Mouse (Mus musculus) embryonic facial prominence, embryonic 15.5 days (tissue): ENCODE measurements around the gene Ythdc1. TPM values are rescaled to one million over a fixed set of nuclear protein-coding genes. Genes with fewer than 3 reads are reported as not detected.
"Not testable (repeated sequence)": the region's sequence is repeated elsewhere in the genome, so short reads cannot be mapped to it uniquely, and the experiment has no call there.

Experiments used
- ATAC-seq: fragments of 200-750 bp; cut with Nextera tagmentation; 2 replicates; pipeline ENCODE4 v1.8.0; 2017; ENCODE audit warnings: low read depth, moderate TSS enrichment; ENCODE audit not compliant: insufficient number of reproducible peaks, low FRiP score, low TSS enrichment
- H3K27ac ChIP-seq: fragments of 300-500 bp; sonication (generic); replicated peaks from 2 replicates; pipeline ENCODE4 v1.5.1; 2015; ENCODE audit warnings: mild to moderate bottlenecking, inconsistent platforms
- H3K27me3 ChIP-seq: fragments of 300-500 bp; sonication (generic); 2 replicates; pipeline ENCODE4 v1.6.1; 2015; ENCODE audit warnings: inconsistent platforms
- H3K36me3 ChIP-seq: fragments of 300-500 bp; sonication (generic); 2 replicates; pipeline ENCODE4 v1.6.1; 2015; ENCODE audit warnings: mild to moderate bottlenecking, inconsistent platforms
- H3K4me1 ChIP-seq: fragments of 300-500 bp; sonication (generic); 2 replicates; pipeline ENCODE4 v1.6.1; 2015; ENCODE audit warnings: inconsistent platforms
- H3K4me2 ChIP-seq: fragments of 300-500 bp; sonication (generic); replicated peaks from 2 replicates; pipeline ENCODE4 v1.6.1; 2015; ENCODE audit warnings: mild to moderate bottlenecking, inconsistent platforms
- H3K4me3 ChIP-seq: fragments of 300-500 bp; sonication (generic); replicated peaks from 2 replicates; pipeline ENCODE4 v1.5.1; 2015; ENCODE audit warnings: mild to moderate bottlenecking, inconsistent platforms
- H3K9ac ChIP-seq: fragments of 300-500 bp; sonication (generic); 2 replicates; pipeline ENCODE4 v1.6.1; 2015; ENCODE audit warnings: inconsistent platforms
- H3K9me3 ChIP-seq: fragments of 300-500 bp; sonication (generic); replicated peaks from 2 replicates; pipeline ENCODE4 v1.6.1; 2016; ENCODE audit warnings: inconsistent platforms
- WGBS: fragments of 180-500 bp; shearing (Covaris S2); methylation state at CpG from one replicate; pipeline ENCODE4 v1.1.7; 2015; 5-methylcytosine and 5-hydroxymethylcytosine counted together
- polyA plus RNA-seq: library from polyadenylated mRNA; unstranded; fragments of >200 nt; fragmentation: Nextera tagmentation; extraction: Ambion mirVana; gene quantifications from 2 replicates; pipeline ENCODE4 v1.2.1, GENCODE M21; 2015

Ythdc1 gene
- polyA plus RNA-seq, 1 experiment from 2014 or later, result 40.8 TPM

DNA sequence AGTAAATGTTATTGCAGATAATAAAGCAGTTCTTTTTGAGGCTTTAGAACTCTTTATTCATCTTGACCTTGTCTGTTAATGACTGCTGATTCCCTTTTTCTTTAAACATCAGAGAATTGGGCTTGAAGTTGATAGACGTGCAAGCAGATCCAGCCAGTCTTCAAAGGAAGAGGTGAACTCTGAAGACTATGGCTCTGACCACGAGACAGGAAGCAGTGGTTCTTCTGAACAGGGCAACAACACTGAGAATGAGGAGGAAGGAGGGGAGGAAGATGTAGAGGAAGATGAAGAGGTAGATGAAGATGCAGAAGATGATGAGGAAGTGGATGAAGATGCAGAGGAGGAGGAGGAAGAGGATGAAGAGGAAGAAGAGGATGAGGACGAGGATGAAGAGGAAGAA is 12.8 kb downstream of the Ythdc1 start:
- no peak overlapping the region for H3K27ac ChIP-seq
- no peak overlapping the region for H3K4me3 ChIP-seq
- H3K9me3 ChIP-seq, result no peaks in the 10 kb centered on the region
- H3K27me3 ChIP-seq, result no peaks in the 10 kb centered on the region
- no peak for ATAC-seq
- H3K36me3 ChIP-seq, result peaks cover 27% of the 10 kb centered on the region
- no peak overlapping the region for H3K9ac ChIP-seq
- WGBS, result 80% methylated on average over 3 of the region's 3 CpGs
- no peaks in the 10 kb centered on the region for H3K4me1 ChIP-seq
- no peak overlapping the region for H3K4me2 ChIP-seq

DNA sequence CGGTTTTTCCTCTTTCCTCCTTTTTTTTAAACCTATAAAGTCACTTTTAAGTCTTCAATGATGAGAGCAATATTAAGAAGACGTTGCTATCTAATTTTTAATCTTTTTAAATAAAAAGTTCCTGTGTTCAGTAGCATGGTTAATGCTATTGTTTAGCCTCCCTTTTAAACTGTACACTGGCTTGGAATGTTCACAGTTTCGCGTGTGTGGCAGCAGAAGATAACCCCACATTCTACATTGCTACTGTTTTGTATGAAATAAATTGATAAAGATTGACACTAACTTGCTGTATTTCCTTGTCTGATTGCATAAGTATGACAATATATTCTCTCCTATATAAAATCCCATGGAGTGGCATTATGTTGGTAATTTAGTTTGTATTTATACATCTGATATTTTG is 32.4 kb downstream of the Ythdc1 start:
- H3K9me3 ChIP-seq, H3K27ac ChIP-seq, H3K9ac ChIP-seq, H3K4me3 ChIP-seq, ATAC-seq, H3K4me1 ChIP-seq, H3K4me2 ChIP-seq, H3K27me3 ChIP-seq: not testable (repeated sequence)
- H3K36me3 ChIP-seq, result peaks cover 21% of the 10 kb centered on the region
- 93% methylated on average over 4 of the region's 4 CpGs for WGBS

DNA sequence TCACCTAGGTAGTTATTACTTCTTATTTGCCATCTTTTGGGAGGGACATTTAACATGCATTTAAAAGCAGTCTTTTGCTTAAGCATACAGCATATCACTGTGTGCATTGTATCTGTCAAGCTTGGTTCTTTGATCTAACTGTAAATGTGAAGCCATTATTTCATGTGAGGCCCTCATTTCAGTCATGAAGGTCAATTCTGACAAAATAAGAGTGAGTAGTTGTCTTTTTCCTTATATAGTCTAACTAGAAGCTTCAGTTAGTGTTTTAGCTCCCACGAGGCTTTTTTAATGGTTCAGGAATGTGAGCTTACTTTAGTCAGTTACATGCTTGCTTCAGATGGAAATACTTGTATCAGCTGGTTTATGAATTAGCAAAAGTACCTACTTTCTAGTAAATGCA is 34.1 kb downstream of the Ythdc1 start:
- no peaks in the 10 kb centered on the region for H3K27me3 ChIP-seq
- 65% methylated on average over 1 of the region's 1 CpGs for WGBS
- no peak overlapping the region for H3K4me2 ChIP-seq
- H3K9me3 ChIP-seq, result no peaks in the 10 kb centered on the region
- no peak overlapping the region for H3K27ac ChIP-seq
- H3K9ac ChIP-seq, result no peak overlapping the region
- no peak for ATAC-seq
- H3K36me3 ChIP-seq, result peaks cover 17% of the 10 kb centered on the region
- H3K4me1 ChIP-seq, result no peaks in the 10 kb centered on the region
- no peak overlapping the region for H3K4me3 ChIP-seq

DNA sequence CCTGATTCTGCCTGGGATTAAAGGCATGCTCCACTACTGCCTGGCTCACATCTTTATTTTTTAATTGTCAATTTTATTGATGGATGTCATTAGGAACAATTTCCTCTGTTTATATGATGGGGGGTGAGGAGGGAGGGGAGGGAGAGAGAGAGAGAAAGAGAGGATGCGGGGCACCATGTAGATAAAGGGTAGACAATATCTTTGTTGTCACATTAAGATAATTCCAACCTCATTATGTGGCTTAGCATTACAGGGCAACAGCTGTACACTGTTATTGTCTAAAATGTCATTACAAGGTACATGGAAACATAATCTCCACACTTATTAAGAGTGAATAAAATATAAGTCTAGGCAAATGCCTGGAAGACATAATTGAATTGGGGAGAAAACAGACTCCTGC is 35.5 kb downstream of the Ythdc1 start:
- Histone ChIP-seq H3K36me3 (peaks cover 14% of the 10 kb centered on the region), H3K9me3 (no peaks in the 10 kb centered on the region), H3K27ac (no peak overlapping the region), H3K9ac (no peak overlapping the region), H3K27me3 (no peaks in the 10 kb centered on the region), H3K4me1 (no peaks in the 10 kb centered on the region), H3K4me3 (no peak overlapping the region), H3K4me2 (no peak overlapping the region)
- ATAC-seq, result no peak
- 61% methylated on average over 1 of the region's 1 CpGs for WGBS

DNA sequence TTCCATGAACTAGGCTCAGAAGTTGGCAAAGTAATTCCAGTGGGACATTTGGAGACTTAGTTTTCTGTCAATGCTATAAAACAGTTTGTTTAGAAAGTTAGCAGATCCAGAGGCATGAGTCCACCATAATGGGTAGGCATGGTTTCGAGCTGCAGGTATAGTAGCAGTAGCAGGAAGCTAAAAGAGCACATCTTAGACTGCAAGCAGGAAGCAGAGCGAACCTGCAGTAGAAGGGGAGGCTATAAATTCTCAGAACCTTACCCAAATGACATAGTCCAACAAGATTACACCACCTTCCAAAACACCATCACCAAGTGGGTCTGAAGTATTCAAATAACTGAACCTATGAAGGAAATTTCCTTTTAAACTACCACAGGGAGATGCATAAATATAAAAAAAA is 36.2 kb downstream of the Ythdc1 start:
- Histone ChIP-seq H3K9me3 (no peaks in the 10 kb centered on the region), H3K36me3 (peaks cover 14% of the 10 kb centered on the region), H3K4me3 (no peak overlapping the region), H3K9ac (no peak overlapping the region), H3K4me2 (no peak overlapping the region), H3K27ac (no peak overlapping the region), H3K4me1 (no peaks in the 10 kb centered on the region), H3K27me3 (no peaks in the 10 kb centered on the region)
- 97% methylated on average over 2 of the region's 2 CpGs for WGBS
- ATAC-seq, result no peak

DNA sequence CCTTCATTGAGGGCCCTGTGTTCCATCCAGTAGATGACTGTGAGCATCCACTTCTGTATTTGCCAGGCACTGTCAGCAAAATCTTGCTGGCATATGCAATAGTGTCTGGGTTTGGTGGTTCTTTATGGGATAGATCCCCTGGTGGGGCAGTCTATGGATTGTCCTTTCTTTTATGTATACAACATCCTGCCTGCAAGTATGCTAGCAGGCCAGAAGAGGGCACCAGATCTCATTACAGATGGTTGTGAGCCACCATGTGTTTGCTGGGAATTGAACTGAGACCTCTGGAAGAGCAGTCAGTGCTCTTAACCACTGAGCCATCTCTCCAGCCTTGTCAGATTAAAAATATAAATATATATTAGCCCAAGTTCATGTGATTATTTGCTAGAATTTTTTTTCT is 37.2 kb downstream of the Ythdc1 start:
- H3K36me3 ChIP-seq, H3K4me3 ChIP-seq, H3K9ac ChIP-seq, H3K9me3 ChIP-seq, H3K27ac ChIP-seq, ATAC-seq, H3K27me3 ChIP-seq, H3K4me2 ChIP-seq, H3K4me1 ChIP-seq: not testable (repeated sequence)

DNA sequence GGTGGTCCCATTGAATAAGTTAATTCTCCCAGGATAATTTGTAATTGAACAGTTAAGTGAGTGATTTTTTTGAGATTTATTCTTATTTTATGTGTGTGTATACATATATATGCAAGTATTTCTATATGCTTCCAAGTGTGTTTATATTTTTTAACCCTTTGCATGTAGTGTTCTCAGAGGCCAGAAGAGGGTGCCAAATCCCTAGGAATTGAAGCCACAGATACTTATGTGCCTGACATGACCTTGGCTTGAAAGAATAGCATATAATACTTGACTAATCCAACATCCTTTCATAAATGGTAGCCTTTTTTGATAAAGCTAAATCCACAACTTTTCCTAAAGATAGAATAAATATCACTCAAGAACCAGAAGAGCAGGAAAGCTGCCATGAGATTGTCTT is 46.1 kb downstream of the Ythdc1 start:
- Histone ChIP-seq H3K4me2 (no peak overlapping the region), H3K27ac (no peak overlapping the region), H3K4me1 (no peaks in the 10 kb centered on the region), H3K4me3 (no peak overlapping the region), H3K9me3 (no peaks in the 10 kb centered on the region), H3K27me3 (no peaks in the 10 kb centered on the region), H3K9ac (no peak overlapping the region), H3K36me3 (no peaks in the 10 kb centered on the region)
- no peak for ATAC-seq

DNA sequence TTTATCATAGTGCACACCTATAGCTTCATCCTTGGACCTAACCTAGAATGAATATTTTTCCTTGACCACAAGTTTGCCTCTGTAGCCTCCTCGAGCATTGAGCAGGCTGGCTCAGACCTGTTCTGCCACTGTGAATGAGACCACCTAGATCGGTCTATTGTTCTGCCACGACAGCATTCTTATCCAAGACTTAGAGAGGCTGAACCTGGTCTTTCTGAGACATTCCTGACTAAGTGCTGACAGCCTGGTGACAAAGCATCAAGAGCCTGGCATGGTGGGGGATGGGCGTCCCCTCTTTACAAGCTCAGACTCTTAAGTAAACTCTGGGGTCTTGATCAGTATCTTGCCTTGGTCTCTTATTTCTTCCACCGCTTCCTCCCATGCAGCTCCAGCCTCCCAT is 47.6 kb downstream of the Ythdc1 start:
- Histone ChIP-seq H3K4me1 (no peaks in the 10 kb centered on the region), H3K27me3 (no peaks in the 10 kb centered on the region), H3K27ac (no peak overlapping the region), H3K9me3 (no peaks in the 10 kb centered on the region), H3K36me3 (no peaks in the 10 kb centered on the region), H3K4me3 (no peak overlapping the region), H3K9ac (no peak overlapping the region), H3K4me2 (no peak overlapping the region)
- 38% methylated on average over 5 of the region's 5 CpGs for WGBS
- ATAC-seq, result no peak

DNA sequence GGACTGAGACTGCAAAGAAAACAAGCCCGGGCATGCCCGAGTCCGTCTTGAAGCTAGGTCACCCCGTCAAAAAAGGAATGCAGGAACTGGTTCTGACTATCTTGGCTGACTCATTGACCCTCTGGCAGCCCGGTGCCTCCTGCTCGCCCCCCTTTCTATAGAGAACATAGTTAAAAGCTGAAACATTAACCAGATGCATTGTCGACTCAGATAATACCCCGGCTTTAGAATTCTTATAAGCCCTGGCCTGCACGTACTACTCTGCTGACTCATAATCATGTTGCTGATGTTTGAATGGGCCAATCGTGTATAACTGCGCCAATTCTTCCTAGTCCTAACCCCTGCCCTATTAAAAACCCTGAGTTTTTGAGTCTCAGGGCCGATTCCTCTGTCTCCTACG is 52.5 kb downstream of the Ythdc1 start:
- not testable (repeated sequence) for H3K27ac ChIP-seq, H3K36me3 ChIP-seq, H3K4me2 ChIP-seq, H3K27me3 ChIP-seq, H3K4me1 ChIP-seq, H3K9me3 ChIP-seq, H3K4me3 ChIP-seq, ATAC-seq, H3K9ac ChIP-seq
- 65% methylated on average over 13 of the region's 13 CpGs for WGBS

DNA sequence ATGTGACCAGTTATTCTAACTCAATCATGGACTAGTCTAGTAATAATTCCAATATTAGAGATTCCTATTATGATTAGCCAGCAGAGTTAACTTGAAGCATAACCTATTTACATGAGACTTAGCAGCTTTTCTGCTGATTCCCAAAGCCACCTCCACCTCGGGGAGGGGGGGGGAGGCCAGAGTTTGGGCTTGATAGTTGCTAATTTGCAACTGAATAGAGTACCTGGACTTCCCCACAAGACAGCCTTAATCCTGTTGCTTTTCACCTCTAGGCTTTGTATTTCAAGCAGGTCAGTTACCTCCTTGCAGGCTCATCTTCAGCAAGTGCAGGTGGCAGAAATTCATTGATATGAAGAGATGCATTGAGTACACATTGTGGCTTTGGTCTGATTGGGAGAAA is 53.7 kb downstream of the Ythdc1 start:
- H3K27ac ChIP-seq, result no peak overlapping the region
- H3K4me3 ChIP-seq, result no peak overlapping the region
- no peaks in the 10 kb centered on the region for H3K27me3 ChIP-seq
- H3K36me3 ChIP-seq, result no peaks in the 10 kb centered on the region
- H3K4me2 ChIP-seq, result no peak overlapping the region
- H3K4me1 ChIP-seq, result no peaks in the 10 kb centered on the region
- WGBS, result 18% methylated on average over 1 of the region's 1 CpGs
- no peaks in the 10 kb centered on the region for H3K9me3 ChIP-seq
- no peak for ATAC-seq
- H3K9ac ChIP-seq, result no peak overlapping the region

DNA sequence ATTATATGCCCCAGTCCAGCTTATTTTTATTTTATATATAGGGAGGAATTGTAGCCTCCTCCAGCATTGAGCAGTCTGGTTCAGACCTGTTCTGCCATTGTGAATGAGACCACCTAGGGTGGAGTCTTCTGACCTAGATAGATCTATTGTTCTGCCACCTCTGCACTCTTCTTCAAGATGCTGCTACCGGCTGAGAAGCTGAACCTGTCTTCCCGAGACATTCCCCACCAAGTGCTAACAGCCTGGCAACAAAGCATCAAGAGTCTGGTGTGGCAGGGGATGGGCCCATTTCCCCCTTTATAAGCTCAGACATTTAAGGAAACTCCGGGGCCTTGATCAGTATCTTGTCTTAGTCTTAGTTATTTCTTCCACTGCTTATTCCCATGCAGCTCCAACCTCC is 54.3 kb downstream of the Ythdc1 start:
- no peak overlapping the region for H3K9ac ChIP-seq
- no peaks in the 10 kb centered on the region for H3K27me3 ChIP-seq
- H3K4me3 ChIP-seq, result no peak overlapping the region
- no peaks in the 10 kb centered on the region for H3K36me3 ChIP-seq
- H3K27ac ChIP-seq, result no peak overlapping the region
- no peaks in the 10 kb centered on the region for H3K9me3 ChIP-seq
- 36% methylated on average over 3 of the region's 3 CpGs for WGBS
- ATAC-seq, result no peak
- no peaks in the 10 kb centered on the region for H3K4me1 ChIP-seq
- H3K4me2 ChIP-seq, result no peak overlapping the region

DNA sequence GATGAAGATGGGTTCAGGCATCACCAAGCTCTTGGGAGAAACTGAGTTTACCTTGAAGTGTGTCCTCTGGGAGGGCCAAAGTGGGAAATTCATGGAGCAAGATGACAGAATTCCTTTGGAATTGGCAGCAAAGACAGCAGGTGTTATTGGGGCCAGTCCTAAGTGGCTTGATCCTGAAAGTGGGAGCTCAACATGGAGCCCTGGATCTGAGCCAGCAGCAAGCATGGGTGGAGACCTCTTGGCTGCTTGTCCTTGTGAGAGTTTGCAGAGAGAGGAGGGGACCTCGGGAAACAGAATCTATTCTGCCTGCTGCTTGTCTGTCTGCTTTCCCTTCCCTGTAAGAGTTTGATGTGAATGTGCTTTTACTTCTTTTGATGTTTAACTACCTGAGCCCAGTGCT is 67.9 kb downstream of the Ythdc1 start:
- Histone ChIP-seq H3K27ac (no peak overlapping the region), H3K9ac (no peak overlapping the region), H3K4me3 (no peak overlapping the region), H3K4me1 (no peaks in the 10 kb centered on the region), H3K9me3 (no peaks in the 10 kb centered on the region), H3K4me2 (no peak overlapping the region), H3K27me3 (no peaks in the 10 kb centered on the region), H3K36me3 (no peaks in the 10 kb centered on the region)
- ATAC-seq, result no peak
- 44% methylated on average over 1 of the region's 1 CpGs for WGBS
